Mouse (Mus musculus) ovary, postnatal 10 days (tissue): Measurements from ENCODE around the gene Dgkb.
A peak's percentile ranks its signal among the peaks of the same experiment; 100 is the strongest.

Experiments
- DNase-seq: peaks from one replicate; pipeline ENCODE4 v3.0.0; 2022; ENCODE audit warnings: low spot score

Gene Dgkb

DNA sequence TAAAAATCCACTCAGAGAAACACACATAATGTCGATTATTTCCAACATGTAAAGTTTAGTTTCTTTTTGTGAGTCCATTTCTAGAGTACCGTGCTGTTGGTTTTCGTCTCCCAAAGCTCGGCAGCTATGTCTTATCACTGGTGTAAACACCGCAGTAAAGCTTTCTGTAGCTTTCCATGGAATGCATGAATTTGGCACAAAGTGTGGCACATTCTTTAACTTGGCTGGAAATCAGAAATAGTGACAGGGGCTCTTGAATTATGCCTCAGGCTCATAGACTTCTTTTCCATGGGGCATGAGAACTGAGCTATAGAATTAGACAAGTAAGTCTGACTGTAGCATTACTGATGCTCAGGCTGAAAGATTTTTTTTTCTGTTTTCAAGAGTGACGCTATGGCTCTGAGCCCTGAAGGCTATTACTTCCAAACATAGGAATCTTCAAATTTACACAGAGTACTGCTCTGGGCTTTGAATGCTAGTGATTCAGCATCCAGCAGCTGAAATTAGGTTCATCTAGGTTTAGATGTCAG is 179.0 kb downstream of the Dgkb start:
- DNase-seq = no peak

- DNase-seq = no peak
These were observed 200.1 kb downstream of the Dgkb start for GRCm38 (mm10) chr12:38017674-38018073.

- DNase-seq = no peak
These were observed 229.7 kb downstream of the Dgkb start for GRCm38 (mm10) chr12:38047256-38047655.

DNA sequence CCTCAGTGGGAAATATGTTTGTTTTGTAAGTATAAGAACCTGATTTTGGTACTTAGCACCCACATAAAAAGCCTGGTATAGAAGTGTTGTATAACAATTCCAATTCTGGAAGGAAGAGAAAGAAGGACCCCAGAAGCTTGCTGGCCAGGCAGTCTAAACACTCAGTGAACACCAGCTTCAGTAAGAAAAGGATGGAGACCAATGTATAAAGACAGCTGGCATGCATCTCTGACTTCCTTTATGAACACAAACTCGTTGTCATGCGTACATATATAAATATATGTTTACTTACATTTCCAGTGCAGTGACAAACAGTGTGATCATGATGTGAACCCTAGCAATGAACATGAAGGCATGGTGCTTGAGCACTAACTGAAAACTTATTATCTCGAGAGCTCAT is 270.7 kb downstream of the Dgkb start:
- no peak for DNase-seq

DNA sequence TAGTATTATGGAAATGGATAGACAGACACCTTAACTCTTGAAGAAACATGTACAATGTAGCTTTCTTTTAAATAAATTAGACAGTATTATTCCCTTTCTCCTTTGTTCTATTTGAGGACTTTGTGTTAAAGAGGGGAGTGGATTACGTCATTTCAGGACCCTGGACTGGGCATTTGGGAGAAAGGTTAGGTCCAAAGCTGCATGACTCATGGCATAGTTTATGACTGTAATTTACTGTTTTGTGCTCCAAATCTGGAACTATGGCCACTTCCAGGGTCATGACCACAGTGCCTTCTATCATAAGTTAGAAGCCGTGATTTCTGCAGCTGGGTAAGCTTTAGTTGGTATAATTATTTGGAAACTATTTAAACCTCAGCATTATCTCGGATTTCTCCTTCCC is 294.4 kb downstream of the Dgkb start:
- no peak for DNase-seq

- DNase-seq = no peak
These were observed 297.6 kb downstream of the Dgkb start for GRCm38 (mm10) chr12:38114990-38115615.

- DNase-seq = no peak
These were observed 306.0 kb downstream of the Dgkb start for GRCm38 (mm10) chr12:38123524-38123923.

DNA sequence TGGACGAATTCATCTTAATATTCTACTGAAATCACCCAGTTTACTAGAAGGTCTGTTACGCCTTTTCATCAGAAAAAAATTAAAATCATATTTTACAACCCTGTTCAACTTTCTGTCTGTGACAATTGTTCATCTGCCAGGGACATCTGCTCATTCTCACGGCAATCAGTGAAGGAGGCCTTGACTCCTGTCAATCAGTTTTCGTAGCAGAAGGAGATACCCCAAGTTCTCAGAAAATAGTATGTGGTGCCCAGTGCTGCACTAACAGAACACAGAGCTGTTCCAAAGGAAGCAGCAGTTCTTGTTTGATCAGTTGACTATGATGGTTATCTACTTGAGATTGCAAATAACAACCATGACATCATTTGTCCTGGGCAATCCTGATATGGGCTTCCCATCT is 307.8 kb downstream of the Dgkb start:
- DNase-seq = no peak

- DNase-seq = no peak
These were observed 312.8 kb downstream of the Dgkb start for GRCm38 (mm10) chr12:38130209-38130915.

DNA sequence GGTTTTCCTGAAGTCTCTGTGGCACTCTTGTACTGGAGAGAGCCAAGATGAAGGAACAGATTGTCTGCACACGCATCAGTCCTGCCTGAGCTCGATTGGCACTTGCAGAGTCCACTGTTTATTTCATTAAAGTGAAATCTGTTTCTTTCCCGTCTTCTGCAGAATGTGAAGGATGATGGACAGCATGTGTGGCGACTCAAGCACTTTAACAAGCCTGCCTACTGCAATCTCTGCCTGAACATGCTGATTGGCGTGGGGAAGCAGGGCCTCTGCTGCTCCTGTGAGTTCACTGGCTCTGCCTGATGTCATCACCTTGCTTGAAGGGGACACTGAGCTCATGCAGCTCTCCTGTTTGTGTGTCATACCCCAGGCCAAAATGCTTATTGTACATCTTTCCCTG is 318.9 kb downstream of the Dgkb start:
- DNase-seq = no peak

DNA sequence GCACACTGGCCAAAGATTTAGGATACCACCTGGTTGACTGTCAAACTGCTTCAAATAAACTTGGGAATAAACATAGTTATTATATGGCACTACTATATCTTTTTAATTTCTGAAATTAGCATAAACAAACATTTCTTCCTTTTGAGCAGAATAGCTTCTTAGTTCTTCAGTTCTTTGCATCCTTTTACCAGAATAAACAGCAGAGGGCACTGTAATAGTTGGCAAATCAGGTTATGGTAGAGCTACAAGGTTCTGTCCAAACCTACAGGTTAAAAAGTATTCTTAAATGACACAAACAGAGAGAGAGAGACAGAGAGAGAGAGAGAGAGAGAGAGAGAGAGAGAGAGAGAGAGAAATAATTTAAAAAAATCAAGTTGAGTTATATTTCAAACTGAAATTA is 322.5 kb downstream of the Dgkb start:
- DNase-seq = no peak

GRCm38 (mm10) chr12:38232665-38233064 is 415.1 kb downstream of the Dgkb start:
- DNase-seq = no peak

DNA sequence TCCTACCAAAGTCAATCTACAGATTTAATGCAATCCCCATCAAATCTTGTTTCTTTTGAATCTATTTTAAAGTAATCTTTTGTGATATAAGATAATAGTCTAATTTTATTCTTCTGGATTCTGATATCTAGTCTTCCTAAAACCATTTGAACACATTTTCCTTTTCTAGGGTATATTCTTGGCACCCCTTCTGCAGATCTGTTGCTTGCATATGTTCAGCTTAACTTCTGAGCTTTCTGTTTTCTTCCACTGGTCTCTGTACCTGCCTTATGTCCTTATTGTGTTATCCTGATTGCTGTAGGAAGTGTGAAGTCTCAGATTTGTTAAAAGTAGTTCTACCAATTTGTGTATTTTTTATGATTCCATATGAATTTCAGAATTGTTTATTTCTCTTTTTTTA is 451.3 kb downstream of the Dgkb start:
- DNase-seq = no peak

- no peak for DNase-seq
These were observed 484.0 kb downstream of the Dgkb start for GRCm38 (mm10) chr12:38301497-38301896.

- DNase-seq = no peak
These were observed 486.3 kb downstream of the Dgkb start for GRCm38 (mm10) chr12:38303841-38304240.

DNA sequence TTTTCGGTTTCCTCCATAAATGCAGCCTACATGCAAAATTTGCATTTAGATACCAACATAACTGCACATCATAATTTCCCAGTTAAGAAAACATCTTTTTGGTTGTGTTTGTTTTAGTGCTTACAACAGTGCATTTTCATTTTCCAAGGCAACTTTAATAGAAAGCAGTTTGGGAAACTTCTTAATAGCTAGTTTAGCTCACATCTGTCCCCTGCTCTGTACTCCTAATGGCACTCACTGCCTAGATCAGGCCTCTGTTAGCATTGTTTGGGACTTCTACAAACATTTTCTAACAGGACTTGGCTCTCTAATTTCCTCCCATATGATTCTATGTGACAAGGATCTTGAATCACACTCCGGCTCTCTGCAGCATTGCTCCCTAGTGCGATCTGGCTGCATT is 486.7 kb downstream of the Dgkb start:
- no peak for DNase-seq

- no peak for DNase-seq
These were observed 492.4 kb downstream of the Dgkb start for GRCm38 (mm10) chr12:38309885-38310284.

- DNase-seq = no peak
These were observed 510.3 kb downstream of the Dgkb start for GRCm38 (mm10) chr12:38327729-38328271.

DNA sequence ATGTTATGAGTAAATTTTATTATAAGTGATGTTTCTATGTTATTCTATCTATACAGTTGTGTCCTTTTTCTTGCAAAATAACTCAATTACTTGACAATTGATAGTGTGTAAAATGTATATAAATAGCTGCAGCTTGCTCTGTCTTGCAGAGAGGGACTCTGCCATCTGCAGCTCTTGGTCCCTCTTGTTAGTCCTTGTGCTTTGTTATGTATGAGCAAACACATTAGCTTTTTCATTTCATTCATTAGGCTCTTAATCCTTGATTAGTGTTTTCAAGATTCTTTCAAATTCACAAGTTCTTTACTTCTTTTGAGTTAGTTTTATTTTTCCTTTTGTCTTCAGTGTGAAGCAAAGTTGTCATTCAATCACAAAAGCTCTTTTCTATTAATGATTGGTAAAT is 511.3 kb downstream of the Dgkb start:
- no peak for DNase-seq

DNA sequence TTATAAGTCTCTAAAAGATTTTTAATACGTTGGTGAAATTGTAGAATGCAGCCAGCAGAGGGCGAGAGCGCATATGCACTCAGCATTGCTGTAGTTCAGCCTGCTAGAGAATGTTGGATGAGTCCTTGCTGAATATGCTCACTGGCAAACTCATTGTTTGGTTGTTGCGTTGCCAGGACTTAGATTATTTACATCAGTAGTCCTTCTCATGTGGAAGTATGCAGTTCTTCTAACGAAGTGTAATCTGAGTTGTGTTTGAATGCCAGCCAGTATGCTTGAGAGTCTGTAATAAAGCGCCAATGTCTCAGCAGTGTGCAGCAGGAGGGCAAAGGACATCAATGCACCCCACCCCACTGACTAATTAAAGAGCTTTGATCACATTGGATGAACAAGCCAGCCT is 525.1 kb downstream of the Dgkb start:
- DNase-seq = peak; percentile 15

GRCm38 (mm10) chr12:38352481-38352880 is 535.0 kb downstream of the Dgkb start:
- no peak for DNase-seq

GRCm38 (mm10) chr12:38356386-38356785 is 538.9 kb downstream of the Dgkb start:
- no peak for DNase-seq

- DNase-seq = no peak
These were observed 544.0 kb downstream of the Dgkb start for GRCm38 (mm10) chr12:38361491-38361890.
